Mouse (Mus musculus) brain, embryonic 14.5 days (tissue): Measurements from ENCODE around the gene Ubash3a.

Experiments
- CTCF ChIP-seq: fragments of 200-500 bp; IDR thresholded peaks from 2 replicates; pipeline ENCODE4 v1.5.1; 2012; ENCODE audit warnings: inconsistent platforms, mild to moderate bottlenecking, moderate library complexity, borderline replicate concordance; ENCODE audit not compliant: insufficient read depth, insufficient read length; ENCODE audit errors: extremely low read depth
- POLR2A ChIP-seq: fragments of 200-500 bp; IDR thresholded peaks from 2 replicates; pipeline ENCODE4 v1.6.1; 2012; ENCODE audit warnings: mild to moderate bottlenecking, inconsistent platforms, borderline replicate concordance; ENCODE audit not compliant: poor library complexity, insufficient read depth, insufficient read length, severe bottlenecking; ENCODE audit errors: extremely low read depth

DNA sequence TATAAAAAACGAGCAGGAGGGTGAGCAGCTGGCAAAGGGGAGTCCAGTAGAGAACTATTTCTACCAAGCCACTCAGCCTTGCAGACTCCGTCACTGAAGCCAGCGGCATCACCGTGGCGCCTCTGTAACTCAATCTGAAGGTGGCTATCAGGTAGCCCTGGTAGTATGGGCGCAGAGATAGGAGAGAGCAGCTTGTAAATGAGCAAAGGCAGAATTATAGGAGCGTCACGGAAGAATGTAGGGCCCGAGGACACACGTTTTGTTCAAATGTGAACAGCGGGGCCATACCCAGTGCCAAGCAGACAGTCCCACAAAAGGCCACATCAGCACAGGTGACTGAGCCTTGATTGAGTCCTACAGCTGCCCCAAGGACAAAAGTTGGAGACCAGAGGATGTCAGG is 8.8 kb upstream of the Ubash3a start, which contains the start of gene Tmprss3:
- TF ChIP-seq CTCF = no peak
- no peak for TF ChIP-seq POLR2A
